Mouse (Mus musculus) lung, adult 2 months (tissue): ENCODE results near the gene Defb21. TPM values are rescaled to one million over a fixed set of nuclear protein-coding genes. Genes with fewer than 3 reads are reported as not detected.

Experiments
- DNase-seq: peaks from one replicate; pipeline ENCODE4 v3.0.0; 2022
- H3K4me1 ChIP-seq: fragments of 200-500 bp; 2 replicates; pipeline ENCODE4 v1.6.1; 2011; ENCODE audit warnings: low read length; ENCODE audit not compliant: control insufficient read depth, insufficient read depth
- H3K4me3 ChIP-seq: fragments of 200-500 bp; replicated peaks from 2 replicates; pipeline ENCODE3; 2011; ENCODE audit warnings: low read depth, mild to moderate bottlenecking, control low read depth, low read length; ENCODE audit errors: extremely low read depth
- CTCF ChIP-seq: fragments of 200-500 bp; IDR thresholded peaks from 2 replicates; pipeline ENCODE4 v1.5.1; 2011; ENCODE audit warnings: mild to moderate bottlenecking, low read length, control low read depth; ENCODE audit not compliant: insufficient read depth
- POLR2A ChIP-seq: fragments of 200-500 bp; IDR thresholded peaks from 2 replicates; pipeline ENCODE4 v1.6.1; 2011; ENCODE audit warnings: low read depth, mild to moderate bottlenecking, control low read depth, low read length, borderline replicate concordance; ENCODE audit errors: extremely low read depth
- WGBS: fragments of 180-500 bp; shearing (Covaris S2); methylation state at CpG from one replicate; pipeline ENCODE4 v1.1.7; 2018; 5-methylcytosine and 5-hydroxymethylcytosine counted together
- polyA plus RNA-seq: library from polyadenylated mRNA; depleted of rRNA; stranded (reverse); fragments of >200 nt; gene quantifications from 2 replicates; pipeline ENCODE4 v1.2.3, GENCODE M21; 2012; rRNA removed

The Defb21 gene
- polyA plus RNA-seq, 1 experiment = not detected

DNA sequence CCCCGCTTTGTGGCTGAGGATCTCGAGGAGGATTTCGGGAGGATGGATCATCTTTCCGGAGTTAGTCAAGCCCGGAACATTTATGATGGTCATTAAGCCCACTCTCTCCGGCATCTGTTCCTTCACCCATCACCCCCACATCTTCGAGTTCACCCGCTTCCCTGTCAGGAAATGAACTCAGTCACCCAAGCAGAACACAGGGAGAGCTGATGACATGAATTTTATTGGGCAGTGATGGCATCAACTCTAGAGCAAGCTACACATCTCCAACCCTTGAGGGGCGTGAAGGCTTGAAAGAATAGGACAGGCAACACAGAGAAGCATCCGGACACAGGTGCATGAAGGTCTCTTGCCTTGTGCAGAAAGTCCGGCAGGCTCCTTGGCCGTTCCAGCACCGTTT is 49.6 kb downstream of the Defb21 start:
- TF ChIP-seq CTCF (no peak), POLR2A (no peak)
- H3K4me1 ChIP-seq = no peaks in the 10 kb centered on the region
- no peak overlapping the region for H3K4me3 ChIP-seq
- DNase-seq = no peak
- WGBS = 84% methylated on average over 13 of the region's 13 CpGs

DNA sequence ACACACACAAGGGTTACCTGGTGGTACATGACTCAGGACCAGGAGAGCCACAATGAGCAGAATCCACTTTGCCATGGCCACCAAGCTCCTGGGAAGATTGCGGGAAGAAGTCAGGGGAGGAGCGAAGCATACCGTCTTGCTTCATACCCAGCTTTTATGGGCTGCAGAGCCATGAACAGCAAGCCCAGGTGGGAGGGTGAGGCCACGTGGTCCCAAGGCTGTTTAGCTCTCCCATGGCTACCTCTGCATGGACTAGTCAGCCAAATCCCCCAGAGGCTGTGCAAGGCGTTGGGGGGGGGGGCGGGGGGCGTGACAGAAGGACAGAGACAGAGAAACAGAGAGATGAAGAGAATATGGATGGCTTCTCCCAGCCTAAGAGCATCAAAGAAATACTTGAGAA is 50.4 kb downstream of the Defb21 start, which contains the start of gene Defb25:
TSS of gene Defb25 (minus strand) at position 101 of the 400 bp plus-strand sequence.
- no peak for TF ChIP-seq POLR2A
- TF ChIP-seq CTCF = no peak
- WGBS = 81% methylated on average over 7 of the region's 7 CpGs
- no peak within 1 kb of the TSS for H3K4me3 ChIP-seq
- no peak for DNase-seq
- no peaks in the 10 kb centered on the region for H3K4me1 ChIP-seq

Other genes with a start within 250 kb of the Defb21 start
- gene Rbck1, start 240.1 kb upstream of the Defb21 start, polyA plus RNA-seq = 268 and 356 TPM in 2 replicates
- gene Trib3, start 228.7 kb upstream of the Defb21 start, polyA plus RNA-seq = 6.1 and 6.9 TPM in 2 replicates
- 0.17 TPM in 1 of 2 replicates, not detected in the other for gene Nrsn2, start 196.1 kb upstream of the Defb21 start, polyA plus RNA-seq
- 5.6 and 5.8 TPM in 2 replicates for gene Sox12, start 174.7 kb upstream of the Defb21 start, polyA plus RNA-seq
- 5.1 and 5.8 TPM in 2 replicates for gene Zcchc3, start 157.7 kb upstream of the Defb21 start, polyA plus RNA-seq
- gene 6820408C15Rik, start 157.2 kb upstream of the Defb21 start, polyA plus RNA-seq = 8.1 and 8.5 TPM in 2 replicates
- not detected in 2 replicates for gene Defb23, start 108.1 kb upstream of the Defb21 start, polyA plus RNA-seq
- gene Defb20, start 95.7 kb upstream of the Defb21 start, polyA plus RNA-seq = not detected in 2 replicates
- gene Defb22, start 82.6 kb upstream of the Defb21 start, polyA plus RNA-seq = not detected in 2 replicates
- gene Defb26, start 61.1 kb upstream of the Defb21 start, polyA plus RNA-seq = not detected in 2 replicates
- not detected in 2 replicates for gene Defb28, start 54.5 kb upstream of the Defb21 start, polyA plus RNA-seq
- gene Defb29, start 32.6 kb upstream of the Defb21 start, polyA plus RNA-seq = not detected in 2 replicates
- gene Gm17416, start 3.4 kb upstream of the Defb21 start, polyA plus RNA-seq = not detected in 2 replicates
- gene Defb19, start 7.6 kb downstream of the Defb21 start, polyA plus RNA-seq = not detected in 2 replicates
- not detected in 2 replicates for gene Defb45, start 26.7 kb downstream of the Defb21 start, polyA plus RNA-seq
- not detected in 2 replicates for gene Defb36, start 31.6 kb downstream of the Defb21 start, polyA plus RNA-seq
- 1.1 TPM in 1 of 2 replicates, not detected in the other for gene Defb25, start 50.3 kb downstream of the Defb21 start, polyA plus RNA-seq
- 12.4 and 16.2 TPM in 2 replicates for gene Rem1, start 54.2 kb downstream of the Defb21 start, polyA plus RNA-seq
- 125 and 149 TPM in 2 replicates for gene H13, start 96.7 kb downstream of the Defb21 start, polyA plus RNA-seq
- gene Mcts2, start 114.3 kb downstream of the Defb21 start, polyA plus RNA-seq = 2.9 and 3.8 TPM in 2 replicates
- 323 and 438 TPM in 2 replicates for gene Id1, start 163.5 kb downstream of the Defb21 start, polyA plus RNA-seq
- 84.7 and 90.1 TPM in 2 replicates for gene Cox4i2, start 181.4 kb downstream of the Defb21 start, polyA plus RNA-seq